Mouse (Mus musculus) ovary, postnatal 14 days (tissue): ENCODE measurements around the gene Dlst.

Experiments used
- DNase-seq: peaks from one replicate; pipeline ENCODE4 v3.0.0; 2022; ENCODE audit warnings: low spot score

The Dlst gene

GRCm38 (mm10) chr12:85110698-85111592 lies at the start of gene Dlst, which contains the start of gene Prox2:
Gene Dlst, plus strand, starts transcription at chr12:85110833.
Gene Prox2, minus strand, starts transcription at chr12:85110759.
- DNase-seq: peak; percentile 83

GRCm38 (mm10) chr12:85071043-85071442 lies 39.6 kb upstream of the Dlst start:
- no peak for DNase-seq

- no peak for DNase-seq
These were observed 33.5 kb upstream of the Dlst start for GRCm38 (mm10) chr12:85077100-85077499.

GRCm38 (mm10) chr12:85084257-85084656 lies 26.4 kb upstream of the Dlst start:
- DNase-seq: no peak

- no peak for DNase-seq
These were observed 25.7 kb upstream of the Dlst start for GRCm38 (mm10) chr12:85084941-85085340.

- no peak for DNase-seq
These were observed 22.8 kb upstream of the Dlst start for GRCm38 (mm10) chr12:85087845-85088244.

- no peak for DNase-seq
These were observed 19.4 kb upstream of the Dlst start for GRCm38 (mm10) chr12:85091190-85091589.

GRCm38 (mm10) chr12:85092214-85092613 lies 18.4 kb upstream of the Dlst start:
- peak; percentile 51 for DNase-seq

- DNase-seq: peak; percentile 33
These were observed 16.6 kb upstream of the Dlst start for GRCm38 (mm10) chr12:85094010-85094409.

GRCm38 (mm10) chr12:85094706-85095105 lies 15.9 kb upstream of the Dlst start:
- DNase-seq: peak; percentile 17

- DNase-seq: no peak
These were observed 15.5 kb upstream of the Dlst start for GRCm38 (mm10) chr12:85095146-85095545.

- no peak for DNase-seq
These were observed 14.8 kb upstream of the Dlst start for GRCm38 (mm10) chr12:85095859-85096258.

GRCm38 (mm10) chr12:85101001-85101400 lies 9.6 kb upstream of the Dlst start:
- no peak for DNase-seq

- DNase-seq: no peak
These were observed 9.0 kb upstream of the Dlst start for GRCm38 (mm10) chr12:85101521-85102106.

GRCm38 (mm10) chr12:85103096-85103495 lies 7.5 kb upstream of the Dlst start:
- DNase-seq: no peak

GRCm38 (mm10) chr12:85104789-85105188 lies 5.8 kb upstream of the Dlst start:
- no peak for DNase-seq

- no peak for DNase-seq
These were observed 4.3 kb upstream of the Dlst start for GRCm38 (mm10) chr12:85106292-85106691.

- DNase-seq: no peak
These were observed 2.0 kb upstream of the Dlst start for GRCm38 (mm10) chr12:85108643-85109042.

- no peak for DNase-seq
These were observed 1.2 kb upstream of the Dlst start for GRCm38 (mm10) chr12:85109426-85109825.

GRCm38 (mm10) chr12:85110011-85110697 lies 479 bp upstream of the Dlst start:
- no peak for DNase-seq

- no peak for DNase-seq
These were observed 2.1 kb downstream of the Dlst start for GRCm38 (mm10) chr12:85112550-85113251.

- no peak for DNase-seq
These were observed 2.7 kb downstream of the Dlst start for GRCm38 (mm10) chr12:85113337-85113736.
